Mouse (Mus musculus) MEL (cell line): Measurements from ENCODE around the gene Ak3.

Experiments
- CTCF ChIP-seq, 3 experiments: IDR thresholded peaks in 2 of 3; conservative IDR thresholded peaks in 1 of 3; 2 replicates each; pipeline ENCODE4 v1.5.1; 2011 to 2012; ENCODE audit warnings: low read length in 3 of 3, low read depth in 2 of 3, mild to moderate bottlenecking in 2 of 3, improper control_type of control experiment in 1 of 3, inconsistent platforms in 1 of 3, mixed read lengths in 1 of 3, moderate library complexity in 1 of 3; ENCODE audit not compliant: control insufficient read depth in 1 of 3, insufficient read depth in 1 of 3, poor library complexity in 1 of 3, severe bottlenecking in 1 of 3
- MAX ChIP-seq: IDR thresholded peaks from 2 replicates; pipeline ENCODE4 v1.6.1; 2011; ENCODE audit warnings: low read length, improper control_type of control experiment
- POLR2A ChIP-seq, 2 experiments: IDR thresholded peaks; 2 replicates each; pipeline ENCODE4 v1.6.1; 2011 to 2012; ENCODE audit warnings: low read length in 2 of 2, mild to moderate bottlenecking in 2 of 2, control low read depth in 1 of 2, improper control_type of control experiment in 1 of 2, low read depth in 1 of 2, moderate library complexity in 1 of 2; ENCODE audit not compliant: control insufficient read depth in 1 of 2, insufficient read depth in 1 of 2, poor library complexity in 1 of 2
- ZMIZ1 ChIP-seq: IDR thresholded peaks from 2 replicates; pipeline ENCODE4 v1.6.1; 2012; ENCODE audit warnings: low read depth, mild to moderate bottlenecking, inconsistent platforms, low read length, improper control_type of control experiment, moderate library complexity

- no peak for TF ChIP-seq CTCF (IDR thresholded peaks at IDR 0.05 in 2 of 3, conservative IDR thresholded peaks at IDR 0.05 in 1 of 3; ENCODE audit: control insufficient read depth in 1 of 3, insufficient read depth in 1 of 3, low read depth in 2 of 3, low read length in 3 of 3, poor library complexity in 1 of 3, severe bottlenecking in 1 of 3)
- TF ChIP-seq MAX = peak; percentile 94
- no peak for TF ChIP-seq ZMIZ1
- no peak for TF ChIP-seq POLR2A (IDR thresholded peaks at IDR 0.05; ENCODE audit: control insufficient read depth in 1 of 2, insufficient read depth in 1 of 2, low read depth in 1 of 2, low read length in 2 of 2, poor library complexity in 1 of 2)
Measured at GRCm38 (mm10) chr19:28990590-28991221, 57.1 kb downstream of the Ak3 start.
